Mouse (Mus musculus) E14TG2a.4 (cell line): ENCODE measurements at regions not wholly inside any gene's neighbourhood (a gene's known extent, or its start where the extent isn't known, plus 50 kb on each side); places are given as distances from the start of the nearest gene placed in this dataset.

Experiments
- CTCF ChIP-seq: conservative IDR thresholded peaks from 2 replicates; pipeline ENCODE4 v1.5.1; 2014; ENCODE audit warnings: low read length
- NANOG ChIP-seq: IDR thresholded peaks from 2 replicates; pipeline ENCODE4 v1.6.1; 2014; ENCODE audit warnings: borderline replicate concordance, low read length, mixed read lengths
- POU5F1 ChIP-seq: IDR thresholded peaks from 2 replicates; pipeline ENCODE4 v1.6.1; 2014; ENCODE audit warnings: low read length, borderline replicate concordance

DNA sequence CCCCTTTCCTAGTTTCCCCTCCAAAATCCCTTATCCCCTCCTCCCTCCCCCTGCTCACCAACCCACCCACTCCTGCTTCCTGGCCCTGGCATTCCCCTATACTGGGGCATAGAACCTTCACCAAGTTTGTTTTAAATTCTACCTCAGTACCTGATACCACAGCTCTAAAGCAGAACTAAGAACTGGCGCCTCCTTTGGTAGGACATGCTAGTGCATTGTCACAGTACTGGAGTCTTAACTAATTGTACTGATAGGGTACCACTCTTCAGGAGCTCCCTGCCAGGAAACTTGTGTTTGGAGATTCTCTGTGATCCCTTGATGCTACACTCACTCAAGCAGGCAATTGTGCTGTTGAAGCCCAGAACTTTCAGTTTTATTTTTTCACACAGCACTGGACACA lies 92.0 kb upstream of the Ank start:
- TF ChIP-seq CTCF (0 out of 2 replicates have a peak, but pooled peaks have one; percentile 11), POU5F1 (no peak), NANOG (no peak)
